ENCODE assay signal across 20 mouse cellular contexts in genomic region chr6:108142796-108143195, GRCm38 (mm10). TPM values are rescaled to one million over a fixed set of nuclear protein-coding genes. Genes with fewer than 3 reads are reported as not detected.
DNase-seq lines count a peak whose midpoint lies in the region; ATAC-seq and TF ChIP-seq lines count a peak whose summit lies in the region.
"Had no signal": no experiment of that assay in that cellular context is flagged by ENCODE, and none has a peak within 500 bp of the region (broad histone marks: within the 10 kb centered on the region; RNA-seq: fewer than 3 reads in every experiment).

No protein-coding gene starts in this region.

- H3K36me3 ChIP-seq in forebrain, embryonic 15.5 days: no peaks in the 10 kb centered on the region
- H3K36me3 ChIP-seq in forebrain, embryonic 11.5 days (ENCODE audit: control insufficient read depth, insufficient read depth, low read length): no peaks in the 10 kb centered on the region
- H3K36me3 ChIP-seq in midbrain, postnatal 0 days (ENCODE audit: insufficient read depth, low read length): no peaks in the 10 kb centered on the region
- H3K36me3 ChIP-seq in midbrain, embryonic 10.5 days: 0 out of 2 replicates have a peak, but pooled peaks cover 9% of the 10 kb centered on the region
- H3K36me3 ChIP-seq: kidney, embryonic 15.5 days; stomach, embryonic 15.5 days had no signal

- peak; percentile 49 for ATAC-seq in forebrain, embryonic 15.5 days (replicated peaks)
- ATAC-seq in forebrain, embryonic 11.5 days (replicated peaks; ENCODE audit: low FRiP score): no peak
- ATAC-seq in midbrain, postnatal 0 days (ENCODE audit: low FRiP score): no peak
- ATAC-seq: inflammation-experienced regulatory T-cells, adult 6 months had no signal

- TF ChIP-seq CTCF in midbrain, postnatal 0 days (IDR thresholded peaks at IDR 0.05): no peak

- H3K4me3 ChIP-seq in forebrain, embryonic 15.5 days: no peak overlapping the region
- no peak overlapping the region for H3K4me3 ChIP-seq in forebrain, embryonic 11.5 days (ENCODE audit: low read depth, low read length)
- H3K4me3 ChIP-seq in midbrain, postnatal 0 days (ENCODE audit: low read depth, low read length): no peak overlapping the region
- no peak overlapping the region for H3K4me3 ChIP-seq in midbrain, embryonic 10.5 days
- H3K4me3 ChIP-seq: gastrocnemius, adult 2 months; heart, embryonic 10.5 days; kidney, embryonic 15.5 days; megakaryocyte, embryonic 14.5 days; myocyte; stomach, embryonic 15.5 days had no signal

- H3K9me3 ChIP-seq in forebrain, embryonic 15.5 days: no peaks in the 10 kb centered on the region
- H3K9me3 ChIP-seq in forebrain, embryonic 11.5 days (ENCODE audit: control insufficient read depth, low read length): no peaks in the 10 kb centered on the region
- H3K9me3 ChIP-seq in midbrain, postnatal 0 days (ENCODE audit: low read length): no peaks in the 10 kb centered on the region
- H3K9me3 ChIP-seq in midbrain, embryonic 10.5 days (replicated peaks): no peaks in the 10 kb centered on the region
- H3K9me3 ChIP-seq: heart, embryonic 10.5 days; kidney, embryonic 15.5 days; megakaryocyte, embryonic 14.5 days; stomach, embryonic 15.5 days had no signal

- no peak for DNase-seq in forebrain, embryonic 11.5 days (ENCODE audit: low spot score)
- DNase-seq in midbrain, postnatal 0 days (ENCODE audit: low spot score): peak; percentile 60
- DNase-seq in midbrain, embryonic 10.5 days (ENCODE audit: low spot score): no peak
- peak; percentile 29 to 70 for DNase-seq in left cerebral cortex, postnatal 10 days (ENCODE audit: extremely low spot score in 1 of 2, low spot score in 2 of 2)
- no peak for DNase-seq in urinary bladder, adult 2 months (ENCODE audit: low spot score)
- DNase-seq in gastrocnemius, postnatal 36 days: no peak
- DNase-seq in urinary bladder, postnatal 36 days (ENCODE audit: low spot score in 2 of 2): no peak
- DNase-seq: adrenal gland, postnatal 10 days; B cell, adult 2 months; gastrocnemius, adult 2 months; heart, postnatal 4 days; liver; thymus, postnatal 25 days had no signal

- 44% methylated on average over 4 of the region's 4 CpGs for WGBS in forebrain, embryonic 15.5 days
- WGBS in forebrain, embryonic 11.5 days: 84% methylated on average over 4 of the region's 4 CpGs
- WGBS in midbrain, postnatal 0 days: 55% methylated on average over 4 of the region's 4 CpGs
- WGBS in midbrain, embryonic 10.5 days: 93% methylated on average over 4 of the region's 4 CpGs

- no peaks in the 10 kb centered on the region for H3K27me3 ChIP-seq in forebrain, embryonic 15.5 days
- no peaks in the 10 kb centered on the region for H3K27me3 ChIP-seq in forebrain, embryonic 11.5 days (ENCODE audit: control insufficient read depth, insufficient read depth, low read length)
- no peaks in the 10 kb centered on the region for H3K27me3 ChIP-seq in midbrain, postnatal 0 days (ENCODE audit: insufficient read depth, low read length)
- H3K27me3 ChIP-seq in midbrain, embryonic 10.5 days (ENCODE audit: low read depth, poor library complexity, severe bottlenecking): no peaks in the 10 kb centered on the region
- H3K27me3 ChIP-seq: kidney, embryonic 15.5 days; megakaryocyte, embryonic 14.5 days; stomach, embryonic 15.5 days had no signal

- H3K4me1 ChIP-seq in forebrain, embryonic 15.5 days: peaks cover 18% of the 10 kb centered on the region
- H3K4me1 ChIP-seq in forebrain, embryonic 11.5 days (replicated peaks; ENCODE audit: control insufficient read depth, insufficient read depth, low read length): no peaks in the 10 kb centered on the region
- H3K4me1 ChIP-seq in midbrain, postnatal 0 days (ENCODE audit: insufficient read depth, low read length): no peaks in the 10 kb centered on the region
- peaks cover 22% of the 10 kb centered on the region for H3K4me1 ChIP-seq in midbrain, embryonic 10.5 days
- H3K4me1 ChIP-seq: heart, embryonic 10.5 days; kidney, embryonic 15.5 days; stomach, embryonic 15.5 days had no signal

- H3K9ac ChIP-seq in forebrain, embryonic 15.5 days (replicated peaks): no peak overlapping the region
- H3K9ac ChIP-seq in forebrain, embryonic 11.5 days (ENCODE audit: low read length): no peak overlapping the region
- H3K9ac ChIP-seq in midbrain, postnatal 0 days (replicated peaks; ENCODE audit: low read length, poor library complexity, severe bottlenecking): no peak overlapping the region
- H3K9ac ChIP-seq: kidney, embryonic 15.5 days; stomach, embryonic 15.5 days had no signal

- peak overlapping the region; percentile 71 for H3K27ac ChIP-seq in forebrain, embryonic 15.5 days (replicated peaks)
- no peak overlapping the region for H3K27ac ChIP-seq in forebrain, embryonic 11.5 days (ENCODE audit: low read depth, low read length)
- H3K27ac ChIP-seq in midbrain, postnatal 0 days (ENCODE audit: low read depth, low read length): no peak overlapping the region
- H3K27ac ChIP-seq in midbrain, embryonic 10.5 days (replicated peaks): no peak overlapping the region
- H3K27ac ChIP-seq: gastrocnemius, adult 2 months; heart, embryonic 10.5 days; kidney, embryonic 15.5 days; stomach, embryonic 15.5 days had no signal

- intact Hi-C loops in left cerebral cortex, postnatal 10 days (cut with DNase I): no loop called here
- intact Hi-C loops in gastrocnemius, postnatal 36 days (cut with DNase I): no loop called here

- no peak overlapping the region for H3K4me2 ChIP-seq in forebrain, embryonic 15.5 days (replicated peaks)
- no peak overlapping the region for H3K4me2 ChIP-seq in forebrain, embryonic 11.5 days (ENCODE audit: low read depth, low read length, severe bottlenecking)
- no peak overlapping the region for H3K4me2 ChIP-seq in midbrain, postnatal 0 days (ENCODE audit: low read depth, low read length, poor library complexity, severe bottlenecking)
- H3K4me2 ChIP-seq: kidney, embryonic 15.5 days; stomach, embryonic 15.5 days had no signal

RNA-seq across cellular contexts. Expression of gene Sumf1, which starts 42.6 kb away (rescaled TPM):
- polyA plus RNA-seq in forebrain, embryonic 15.5 days (2015; fragmentation: Nextera tagmentation; extraction: Ambion mirVana): 12.3 and 13.0 TPM in 2 replicates
- 15.0 and 17.4 TPM in 2 replicates for polyA plus RNA-seq in forebrain, embryonic 11.5 days (2014; fragmentation: Nextera tagmentation; extraction: Ambion mirVana)
- total RNA-seq in midbrain, postnatal 0 days (2014; rRNA removed): 18.1 and 23.0 TPM in 2 replicates
- 12.3 and 13.7 TPM in 2 replicates for polyA plus RNA-seq in midbrain, postnatal 0 days (2015; fragmentation: Nextera tagmentation; extraction: Ambion mirVana)
- polyA plus RNA-seq in midbrain, embryonic 10.5 days (2016; fragmentation: Nextera tagmentation; extraction: Ambion mirVana): 11.4 and 12.6 TPM in 2 replicates
- 10 to 100 TPM; 13.7 to 14.6 TPM for total RNA-seq in left cerebral cortex, postnatal 10 days (2021)
- polyA plus RNA-seq in urinary bladder, adult 2 months (2012; rRNA removed): 28.7 and 33.3 TPM in 2 replicates
- 1 to 10 TPM; 7.6 to 8.4 TPM for total RNA-seq in gastrocnemius, postnatal 36 days (2021)

Comparison
In these comparisons a context has a peak if more than half of its experiments do, and no peak if none do; other contexts are left out.
1. DNase-seq: peak in midbrain, postnatal 0 days (single experiment) and left cerebral cortex, postnatal 10 days (2 of 2); none in forebrain, embryonic 11.5 days (single experiment), midbrain, embryonic 10.5 days (single experiment), urinary bladder, adult 2 months (single experiment), gastrocnemius, postnatal 36 days (0 of 2) and urinary bladder, postnatal 36 days (0 of 2).